ENCODE assay signal across 26 mouse cellular contexts in the genomic region with DNA sequence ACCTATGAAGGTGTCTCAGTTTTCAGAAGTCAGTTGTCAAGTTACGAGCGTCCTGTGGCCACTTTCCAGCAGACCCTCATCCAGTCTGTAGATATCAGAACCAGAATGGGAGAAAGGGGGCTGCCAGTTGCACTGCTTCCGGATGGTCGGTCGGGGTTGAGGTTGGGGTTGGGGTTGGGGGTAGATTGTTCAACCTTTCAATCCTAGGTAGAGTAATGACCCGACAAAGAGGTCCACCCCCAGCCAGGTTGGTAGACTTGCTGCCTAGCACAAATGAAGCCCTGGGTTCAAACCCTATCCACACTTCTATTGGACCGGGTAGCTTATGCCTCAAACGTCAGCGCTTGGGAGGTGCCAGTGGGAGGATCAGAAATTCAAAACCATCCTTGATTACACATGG. TPM values are rescaled to one million over a fixed set of nuclear protein-coding genes. Genes with fewer than 3 reads are reported as not detected.
DNase-seq lines count a peak whose midpoint lies in the region; ATAC-seq and TF ChIP-seq lines count a peak whose summit lies in the region.
"Had no signal": no experiment of that assay in that cellular context is flagged by ENCODE, and none has a peak within 500 bp of the region (broad histone marks: within the 10 kb centered on the region; RNA-seq: fewer than 3 reads in every experiment).

No protein-coding gene starts in this region.

- H3K36me3 ChIP-seq in kidney, embryonic 16.5 days (ENCODE audit: insufficient read depth, low read length), result no peaks in the 10 kb centered on the region
- H3K36me3 ChIP-seq in midbrain, embryonic 11.5 days (ENCODE audit: control insufficient read depth, insufficient read depth, low read length), result no peaks in the 10 kb centered on the region
- H3K36me3 ChIP-seq in midbrain, embryonic 13.5 days, result no peaks in the 10 kb centered on the region
- H3K36me3 ChIP-seq: forebrain, embryonic 10.5 days; G1E; heart, embryonic 13.5 days; hindbrain, embryonic 10.5 days; hindbrain, embryonic 13.5 days had no signal

- TF ChIP-seq CTCF in gastrocnemius, adult 2 months (IDR thresholded peaks at IDR 0.05), result no peak

- no peaks in the 10 kb centered on the region for H3K4me1 ChIP-seq in kidney, embryonic 16.5 days (ENCODE audit: insufficient read depth, low read length)
- no peaks in the 10 kb centered on the region for H3K4me1 ChIP-seq in midbrain, embryonic 11.5 days (ENCODE audit: control insufficient read depth, insufficient read depth, low read length)
- H3K4me1 ChIP-seq in midbrain, embryonic 13.5 days (replicated peaks), result peaks cover 4% of the 10 kb centered on the region; the same call in 1 of the 2 replicates
- H3K4me1 ChIP-seq: heart, embryonic 13.5 days had no signal

- WGBS in kidney, embryonic 16.5 days, result 74% methylated on average over 9 of the region's 9 CpGs
- 89% methylated on average over 9 of the region's 9 CpGs for WGBS in midbrain, embryonic 11.5 days
- 90% methylated on average over 9 of the region's 9 CpGs for WGBS in midbrain, embryonic 13.5 days

- DNase-seq in gastrocnemius, postnatal 10 days, result peak; percentile 2
- no peak for DNase-seq in gastrocnemius, adult 2 months
- DNase-seq in kidney, postnatal 10 days, result peak; percentile 1
- DNase-seq in midbrain, embryonic 11.5 days (ENCODE audit: low spot score, missing footprints), result peak; percentile 66
- peak; percentile 38 for DNase-seq in testis, postnatal 10 days (ENCODE audit: low spot score)
- no peak for DNase-seq in testis, postnatal 14 days (ENCODE audit: low spot score)
- DNase-seq: adrenal gland, postnatal 10 days; adrenal gland, postnatal 36 days; cerebellum, adult 18-20 months; cerebellum, adult 9-10 months; cerebellum, postnatal 14 days; gastrocnemius, postnatal 14 days; heart, adult 18-20 months had no signal

- H3K4me2 ChIP-seq in kidney, embryonic 16.5 days (replicated peaks; ENCODE audit: low read depth, low read length), result no peak overlapping the region
- no peak overlapping the region for H3K4me2 ChIP-seq in midbrain, embryonic 11.5 days
- no peak overlapping the region for H3K4me2 ChIP-seq in midbrain, embryonic 13.5 days (replicated peaks)
- H3K4me2 ChIP-seq: heart, embryonic 13.5 days; hindbrain, embryonic 13.5 days had no signal

- H3K4me3 ChIP-seq in gastrocnemius, adult 2 months, result no peak overlapping the region
- no peak overlapping the region for H3K4me3 ChIP-seq in kidney, embryonic 16.5 days (ENCODE audit: low read length)
- H3K4me3 ChIP-seq in midbrain, embryonic 11.5 days (ENCODE audit: low read depth, low read length), result no peak overlapping the region
- H3K4me3 ChIP-seq in midbrain, embryonic 13.5 days (replicated peaks), result no peak overlapping the region
- H3K4me3 ChIP-seq: forebrain, embryonic 10.5 days; heart, embryonic 13.5 days; hindbrain, embryonic 10.5 days; hindbrain, embryonic 13.5 days had no signal

- H3K9ac ChIP-seq in kidney, embryonic 16.5 days (replicated peaks; ENCODE audit: low read length), result no peak overlapping the region
- no peak overlapping the region for H3K9ac ChIP-seq in midbrain, embryonic 11.5 days (ENCODE audit: low read length)
- H3K9ac ChIP-seq in midbrain, embryonic 13.5 days (replicated peaks), result no peak overlapping the region
- H3K9ac ChIP-seq: heart, embryonic 13.5 days; hindbrain, embryonic 13.5 days had no signal

- H3K9me3 ChIP-seq in kidney, embryonic 16.5 days (ENCODE audit: low read length), result no peaks in the 10 kb centered on the region
- H3K9me3 ChIP-seq in midbrain, embryonic 11.5 days (ENCODE audit: control insufficient read depth, low read length), result peaks cover 2% of the 10 kb centered on the region; the same call in 1 of the 2 replicates
- H3K9me3 ChIP-seq in midbrain, embryonic 13.5 days, result peaks cover 6% of the 10 kb centered on the region; the same call in 1 of the 2 replicates
- H3K9me3 ChIP-seq: hindbrain, embryonic 13.5 days had no signal

- no peaks in the 10 kb centered on the region; the same call in 1 of the 2 replicates for H3K27me3 ChIP-seq in kidney, embryonic 16.5 days (ENCODE audit: insufficient read depth, low read length)
- no peaks in the 10 kb centered on the region for H3K27me3 ChIP-seq in midbrain, embryonic 11.5 days (ENCODE audit: control insufficient read depth, insufficient read depth, low read length)
- H3K27me3 ChIP-seq in midbrain, embryonic 13.5 days, result no peaks in the 10 kb centered on the region
- H3K27me3 ChIP-seq: hindbrain, embryonic 13.5 days; Patski had no signal

- H3K27ac ChIP-seq in gastrocnemius, adult 2 months, result no peak overlapping the region
- no peak overlapping the region for H3K27ac ChIP-seq in kidney, embryonic 16.5 days (ENCODE audit: low read length)
- H3K27ac ChIP-seq in midbrain, embryonic 11.5 days (ENCODE audit: low read depth, low read length), result no peak overlapping the region
- no peak overlapping the region for H3K27ac ChIP-seq in midbrain, embryonic 13.5 days
- H3K27ac ChIP-seq: forebrain, embryonic 10.5 days; heart, embryonic 13.5 days; hindbrain, embryonic 10.5 days; hindbrain, embryonic 13.5 days had no signal

- intact Hi-C loops in gastrocnemius, adult 2 months (cut with DNase I), result no loop called here

- ATAC-seq in kidney, embryonic 16.5 days (ENCODE audit: low FRiP score, low TSS enrichment), result no peak
- no peak for ATAC-seq in midbrain, embryonic 11.5 days (ENCODE audit: low FRiP score)
- ATAC-seq in midbrain, embryonic 13.5 days, result no peak
- ATAC-seq: forebrain, embryonic 14.5 days; hindbrain, embryonic 16.5 days; Patski had no signal

RNA-seq across cellular contexts. Expression of a gene that starts 27.5 kb away (rescaled TPM):
- 100 to 1,000 TPM in 1 of 2 experiments, 10 to 100 TPM in 1; 96.8 to 105 TPM for total RNA-seq in gastrocnemius, postnatal 10 days (2021)
- total RNA-seq in gastrocnemius, adult 2 months (2021), result 100 to 1,000 TPM in 1 of 2 experiments, 10 to 100 TPM in 1; 77.0 to 273 TPM
- 18.1 and 24.3 TPM in 2 replicates for polyA plus RNA-seq in kidney, embryonic 16.5 days (2015; fragmentation: Nextera tagmentation; extraction: Ambion mirVana)
- polyA plus RNA-seq in midbrain, embryonic 11.5 days (2014; fragmentation: Nextera tagmentation; extraction: Ambion mirVana), result 0.47 and 0.49 TPM in 2 replicates
- polyA plus RNA-seq in midbrain, embryonic 13.5 days (2015; fragmentation: Nextera tagmentation; extraction: Ambion mirVana), result 0.93 TPM in 2 replicates

RNA-seq across cellular contexts. Expression of a gene that starts 33.1 kb away (rescaled TPM):
- under 1 TPM in 1 of 2 experiments, not detected in 1; 0.09 TPM for total RNA-seq in gastrocnemius, postnatal 10 days (2021)
- total RNA-seq in gastrocnemius, adult 2 months (2021), result under 1 TPM in 1 of 2 experiments, not detected in 1; 0.22 TPM
- 0.26 and 0.33 TPM in 2 replicates for polyA plus RNA-seq in kidney, embryonic 16.5 days (2015; fragmentation: Nextera tagmentation; extraction: Ambion mirVana)
- polyA plus RNA-seq in midbrain, embryonic 11.5 days (2014; fragmentation: Nextera tagmentation; extraction: Ambion mirVana), result 0.04 and 0.07 TPM in 2 replicates
- not detected in 2 replicates for polyA plus RNA-seq in midbrain, embryonic 13.5 days (2015; fragmentation: Nextera tagmentation; extraction: Ambion mirVana)
- total RNA-seq: adrenal gland, adult 18-20 months; adrenal gland, postnatal 10 days; adrenal gland, postnatal 36 days; gastrocnemius, postnatal 4 days; heart, postnatal 25 days had no signal
- polyA plus RNA-seq: forebrain, embryonic 14.5 days; hindbrain, embryonic 13.5 days; hindbrain, embryonic 16.5 days had no signal

Comparison
In these comparisons a context has a peak if more than half of its experiments do, and no peak if none do; other contexts are left out.
1. DNase-seq: peak in gastrocnemius, postnatal 10 days (single experiment), kidney, postnatal 10 days (single experiment), midbrain, embryonic 11.5 days (single experiment) and testis, postnatal 10 days (single experiment); none in gastrocnemius, adult 2 months (single experiment) and testis, postnatal 14 days (single experiment).